Mouse (Mus musculus): ENCODE data around the gene Rcor1. TPM values are rescaled to one million over a fixed set of nuclear protein-coding genes. Genes with fewer than 3 reads are reported as not detected.

Gene Rcor1
- polyA plus RNA-seq, 1 experiment from 2014 or later: 8.8 TPM

GRCm38 (mm10) chr12:111159659-111160428 lies 120.7 kb downstream of the Rcor1 start:
- 34% methylated on average over 12 of the region's 12 CpGs for WGBS
- H3K27me3 ChIP-seq (ENCODE audit: control insufficient read depth, insufficient read depth, low read depth, low read length): no peaks in the 10 kb centered on the region
- no peaks in the 10 kb centered on the region for H3K9me3 ChIP-seq (ENCODE audit: control insufficient read depth, low read length)
- no peak for ATAC-seq (ENCODE audit: low read depth)
- H3K9ac ChIP-seq (ENCODE audit: low read length): no peak overlapping the region
- no peak overlapping the region for H3K4me3 ChIP-seq (ENCODE audit: low read length)
- H3K36me3 ChIP-seq (ENCODE audit: control insufficient read depth, insufficient read depth, low read length): no peaks in the 10 kb centered on the region
- peaks cover 23% of the 10 kb centered on the region for H3K4me1 ChIP-seq (replicated peaks; ENCODE audit: control insufficient read depth, insufficient read depth, low read length)
- H3K27ac ChIP-seq (ENCODE audit: low read length): peak overlapping the region; percentile 37; the same call in 1 of the 2 replicates
- no peak overlapping the region for H3K4me2 ChIP-seq (ENCODE audit: low read depth, low read length)

- peaks cover 25% of the 10 kb centered on the region for H3K4me1 ChIP-seq (replicated peaks; ENCODE audit: control insufficient read depth, insufficient read depth, low read length)
- H3K9me3 ChIP-seq (ENCODE audit: control insufficient read depth, low read length): no peaks in the 10 kb centered on the region
- no peaks in the 10 kb centered on the region for H3K36me3 ChIP-seq (ENCODE audit: control insufficient read depth, insufficient read depth, low read length)
- ATAC-seq (ENCODE audit: low read depth): no peak
- H3K4me3 ChIP-seq (ENCODE audit: low read length): no peak overlapping the region
- no peaks in the 10 kb centered on the region for H3K27me3 ChIP-seq (ENCODE audit: control insufficient read depth, insufficient read depth, low read depth, low read length)
- no peak overlapping the region for H3K9ac ChIP-seq (ENCODE audit: low read length)
- no peak overlapping the region for H3K27ac ChIP-seq (ENCODE audit: low read length)
- WGBS: 87% methylated on average over 10 of the region's 10 CpGs
- no peak overlapping the region for H3K4me2 ChIP-seq (ENCODE audit: low read depth, low read length)
Observed at GRCm38 (mm10) chr12:111160871-111161270, 121.7 kb downstream of the Rcor1 start.

DNA sequence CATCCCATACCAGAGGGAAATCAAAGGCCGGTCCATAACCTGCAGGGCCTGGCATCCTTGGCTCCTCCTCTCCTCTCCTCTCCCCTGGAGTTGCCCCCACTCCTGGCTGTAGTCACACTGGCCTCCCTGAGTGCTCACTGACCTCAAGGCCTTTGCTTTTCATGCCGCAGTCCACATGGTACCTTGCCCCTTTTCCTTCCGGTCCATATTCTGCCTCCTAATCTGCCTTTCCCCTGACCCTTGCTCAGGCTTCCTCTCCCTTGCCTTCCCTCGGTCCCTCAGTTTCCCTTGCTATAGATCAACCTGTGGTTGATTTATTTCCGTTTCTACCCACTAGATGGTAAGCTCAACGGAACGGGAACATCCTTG lies 122.8 kb downstream of the Rcor1 start:
- 27% methylated on average over 7 of the region's 7 CpGs for WGBS
- Histone ChIP-seq H3K4me2 (ENCODE audit: low read depth, low read length) (peak overlapping the region; percentile 62), H3K27me3 (ENCODE audit: control insufficient read depth, insufficient read depth, low read depth, low read length) (no peaks in the 10 kb centered on the region), H3K9me3 (ENCODE audit: control insufficient read depth, low read length) (no peaks in the 10 kb centered on the region), H3K4me3 (ENCODE audit: low read length) (peak overlapping the region; percentile 36), H3K9ac (ENCODE audit: low read length) (peak overlapping the region; percentile 62), H3K27ac (ENCODE audit: low read length) (no peak overlapping the region), H3K36me3 (ENCODE audit: control insufficient read depth, insufficient read depth, low read length) (no peaks in the 10 kb centered on the region), H3K4me1 (replicated peaks; ENCODE audit: control insufficient read depth, insufficient read depth, low read length) (peaks cover 25% of the 10 kb centered on the region)
- ATAC-seq (ENCODE audit: low read depth): no peak

GRCm38 (mm10) chr12:111162312-111163061 lies 123.3 kb downstream of the Rcor1 start:
- H3K4me1 ChIP-seq (replicated peaks; ENCODE audit: control insufficient read depth, insufficient read depth, low read length): peaks cover 25% of the 10 kb centered on the region
- peak overlapping the region; percentile 62 for H3K4me2 ChIP-seq (ENCODE audit: low read depth, low read length)
- H3K27me3 ChIP-seq (ENCODE audit: control insufficient read depth, insufficient read depth, low read depth, low read length): no peaks in the 10 kb centered on the region
- H3K9ac ChIP-seq (ENCODE audit: low read length): peak overlapping the region; percentile 62
- no peak overlapping the region; the same call in 1 of the 2 replicates for H3K27ac ChIP-seq (ENCODE audit: low read length)
- 8% methylated on average over 16 of the region's 16 CpGs for WGBS
- peak overlapping the region; percentile 36 for H3K4me3 ChIP-seq (ENCODE audit: low read length)
- H3K9me3 ChIP-seq (ENCODE audit: control insufficient read depth, low read length): no peaks in the 10 kb centered on the region
- peak; percentile 31 for ATAC-seq (ENCODE audit: low read depth)
- no peaks in the 10 kb centered on the region for H3K36me3 ChIP-seq (ENCODE audit: control insufficient read depth, insufficient read depth, low read length)

- ATAC-seq (ENCODE audit: low read depth): peak; percentile 77
- WGBS: 6% methylated on average over 13 of the region's 13 CpGs
- no peaks in the 10 kb centered on the region for H3K36me3 ChIP-seq (ENCODE audit: control insufficient read depth, insufficient read depth, low read length)
- H3K27ac ChIP-seq (ENCODE audit: low read length): peak overlapping the region; percentile 4
- peak overlapping the region; percentile 35 for H3K4me3 ChIP-seq (ENCODE audit: low read length)
- no peaks in the 10 kb centered on the region for H3K9me3 ChIP-seq (ENCODE audit: control insufficient read depth, low read length)
- peaks cover 30% of the 10 kb centered on the region for H3K4me1 ChIP-seq (replicated peaks; ENCODE audit: control insufficient read depth, insufficient read depth, low read length)
- peak overlapping the region; percentile 61 for H3K4me2 ChIP-seq (ENCODE audit: low read depth, low read length)
- H3K27me3 ChIP-seq (ENCODE audit: control insufficient read depth, insufficient read depth, low read depth, low read length): no peaks in the 10 kb centered on the region
- H3K9ac ChIP-seq (ENCODE audit: low read length): peak overlapping the region; percentile 32
Observed at GRCm38 (mm10) chr12:111164310-111164751, 125.2 kb downstream of the Rcor1 start.

DNA sequence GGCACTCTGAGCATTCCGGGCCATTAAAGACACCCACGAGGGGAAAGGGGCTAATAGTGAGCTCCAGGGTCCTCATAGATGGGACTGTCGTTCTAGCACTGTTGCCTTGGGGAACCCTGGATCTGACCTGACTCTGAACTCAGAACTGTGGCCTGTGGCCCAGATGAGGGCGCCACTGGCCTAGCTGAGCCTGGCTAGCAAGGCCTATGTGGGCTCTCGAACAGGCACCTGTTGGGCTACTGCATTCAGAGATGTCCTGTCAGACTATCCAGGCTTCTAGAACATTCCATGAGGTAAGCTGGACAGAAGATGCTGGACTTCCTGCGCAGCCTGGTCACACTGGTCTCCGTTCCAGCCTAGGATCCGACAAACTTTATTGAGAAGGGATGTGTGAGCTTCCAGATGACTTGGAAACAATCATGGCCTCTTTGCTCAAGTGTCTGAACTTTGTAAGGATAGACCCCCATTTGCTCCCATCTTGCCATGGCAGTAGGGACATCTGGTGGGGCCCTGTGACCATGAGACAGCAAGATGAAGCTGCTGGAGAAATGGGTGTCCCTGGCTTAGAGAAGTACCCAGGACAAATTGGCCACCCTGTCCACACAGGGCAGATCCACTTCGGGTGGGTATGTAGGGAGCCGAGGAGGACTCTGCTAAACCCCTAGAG lies 126.1 kb downstream of the Rcor1 start:
- Histone ChIP-seq H3K36me3 (ENCODE audit: control insufficient read depth, insufficient read depth, low read length) (no peaks in the 10 kb centered on the region), H3K4me1 (replicated peaks; ENCODE audit: control insufficient read depth, insufficient read depth, low read length) (peaks cover 22% of the 10 kb centered on the region), H3K27me3 (ENCODE audit: control insufficient read depth, insufficient read depth, low read depth, low read length) (no peaks in the 10 kb centered on the region), H3K9me3 (ENCODE audit: control insufficient read depth, low read length) (no peaks in the 10 kb centered on the region), H3K27ac (ENCODE audit: low read length) (peak overlapping the region; percentile 86), H3K9ac (ENCODE audit: low read length) (no peak overlapping the region), H3K4me2 (ENCODE audit: low read depth, low read length) (peak overlapping the region; percentile 85; the same call in 1 of the 2 replicates), H3K4me3 (ENCODE audit: low read length) (peak overlapping the region; percentile 85)
- WGBS: 61% methylated on average over 10 of the region's 10 CpGs
- peak; percentile 12; the same call in 1 of the 2 replicates for ATAC-seq (ENCODE audit: low read depth)

Other genes starting within 250 kb of the Rcor1 start
- gene Mok, start 198.4 kb upstream of the Rcor1 start, polyA plus RNA-seq (2015; fragmentation: Nextera tagmentation; extraction: Ambion mirVana): 7.9 and 9.8 TPM in 2 replicates
- 5.8 and 5.9 TPM in 2 replicates for gene Zfp839, start 189.1 kb upstream of the Rcor1 start, polyA plus RNA-seq (2015; fragmentation: Nextera tagmentation; extraction: Ambion mirVana)
- 72.2 and 75.3 TPM in 2 replicates for gene Cinp, start 150.2 kb upstream of the Rcor1 start, polyA plus RNA-seq (2015; fragmentation: Nextera tagmentation; extraction: Ambion mirVana)
- 3.7 and 3.9 TPM in 2 replicates for gene Tecpr2, start 150.1 kb upstream of the Rcor1 start, polyA plus RNA-seq (2015; fragmentation: Nextera tagmentation; extraction: Ambion mirVana)
- gene Ankrd9, start 60.3 kb upstream of the Rcor1 start, polyA plus RNA-seq (2015; fragmentation: Nextera tagmentation; extraction: Ambion mirVana): 11.8 and 13.6 TPM in 2 replicates
- 5.8 and 7.7 TPM in 2 replicates for gene Traf3, start 127.0 kb downstream of the Rcor1 start, polyA plus RNA-seq (2015; fragmentation: Nextera tagmentation; extraction: Ambion mirVana)
- gene 4930595D18Rik, start 145.1 kb downstream of the Rcor1 start, polyA plus RNA-seq (2015; fragmentation: Nextera tagmentation; extraction: Ambion mirVana): not detected in 2 replicates
- gene Amn, start 231.7 kb downstream of the Rcor1 start, polyA plus RNA-seq (2015; fragmentation: Nextera tagmentation; extraction: Ambion mirVana): 0.44 and 0.69 TPM in 2 replicates

All from lung, embryonic 16.5 days (tissue).